Mouse (Mus musculus): ENCODE measurements around the gene Shld2.

- TF ChIP-seq CTCF (IDR thresholded peaks at IDR 0.05; ENCODE audit: low read depth, low read length) (no peak), POLR2A (IDR thresholded peaks at IDR 0.05; ENCODE audit: borderline replicate concordance, low read depth, low read length) (no peak)
These were observed 78.0 kb downstream of the Shld2 start for GRCm38 (mm10) chr14:34232340-34232739.
